Mouse (Mus musculus): ENCODE results near the gene Tha1. TPM values are rescaled to one million over a fixed set of nuclear protein-coding genes. Genes with fewer than 3 reads are reported as not detected.
A peak's percentile ranks its signal among the peaks of the same experiment; 100 is the strongest.

The Tha1 gene
- total RNA-seq, 2 experiments from 2014 or later: 2.8 to 3.0 TPM

DNA sequence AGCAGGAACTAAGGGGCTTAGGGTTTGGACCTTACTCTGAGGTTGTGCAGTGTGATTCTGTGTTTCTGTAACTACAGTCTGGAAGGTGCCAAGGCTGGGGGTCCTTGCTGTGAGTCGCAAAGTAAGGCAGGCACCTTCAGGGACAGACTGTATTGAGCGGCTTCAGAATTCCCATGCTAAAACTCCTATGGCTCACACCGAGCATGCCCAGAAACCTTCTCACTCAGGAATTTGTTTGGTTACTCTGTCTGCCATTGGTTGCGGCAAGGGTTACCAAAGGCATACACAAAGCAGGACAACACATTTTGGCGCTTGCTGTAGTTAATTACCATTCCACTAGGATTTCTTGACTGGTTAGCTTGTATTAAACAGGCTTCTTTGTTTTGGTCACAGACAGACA, 47.1 kb downstream of the Tha1 start:
- no peak for DNase-seq (ENCODE audit: low spot score in 2 of 2)

DNA sequence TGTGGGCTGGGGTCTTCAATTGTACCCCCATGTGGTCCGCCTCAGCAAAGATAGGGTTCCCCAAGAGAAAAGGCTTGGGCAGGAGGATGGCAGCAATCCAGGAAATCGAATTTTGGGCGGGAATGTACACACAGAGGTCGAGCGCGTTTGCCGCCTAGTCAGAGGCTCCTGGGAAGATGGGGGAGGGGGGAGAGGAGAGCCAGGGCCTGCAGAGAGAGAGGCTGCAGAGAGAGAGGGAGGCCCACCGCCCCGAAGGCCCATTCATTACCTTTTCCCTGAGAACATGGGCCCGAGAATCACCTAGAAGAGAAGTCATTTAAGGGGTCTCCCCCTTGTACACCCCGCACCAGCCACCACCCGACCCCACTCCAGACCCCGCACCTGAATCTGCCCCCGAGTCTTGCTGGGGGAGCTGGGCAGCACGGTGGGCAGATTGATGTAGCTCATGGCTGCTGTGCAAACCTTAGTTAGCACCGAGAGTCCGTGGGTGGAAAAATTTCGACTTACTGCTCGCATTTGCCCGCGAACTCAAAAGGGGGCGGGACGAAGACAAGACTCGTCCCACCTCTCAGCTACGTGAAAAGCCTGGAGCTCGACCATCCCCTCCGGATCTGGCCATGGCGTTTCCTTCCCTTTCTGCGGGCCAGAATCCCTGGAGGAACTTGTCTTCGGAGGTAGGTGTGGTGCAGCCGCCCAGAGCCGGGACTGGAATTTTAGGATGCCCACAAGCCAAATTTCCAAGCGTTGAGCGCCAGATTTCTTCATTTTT, 47.8 kb downstream of the Tha1 start, which contains the start of the genes Afmid and Tk1:
Gene Afmid, plus strand, starts transcription at position 592 of the 769 bp plus-strand sequence.
Gene Tk1, minus strand, starts transcription at position 760 of the 769 bp plus-strand sequence.
- peak in 1 of 2 experiments; percentile 31 for DNase-seq (ENCODE audit: low spot score in 2 of 2)

DNA sequence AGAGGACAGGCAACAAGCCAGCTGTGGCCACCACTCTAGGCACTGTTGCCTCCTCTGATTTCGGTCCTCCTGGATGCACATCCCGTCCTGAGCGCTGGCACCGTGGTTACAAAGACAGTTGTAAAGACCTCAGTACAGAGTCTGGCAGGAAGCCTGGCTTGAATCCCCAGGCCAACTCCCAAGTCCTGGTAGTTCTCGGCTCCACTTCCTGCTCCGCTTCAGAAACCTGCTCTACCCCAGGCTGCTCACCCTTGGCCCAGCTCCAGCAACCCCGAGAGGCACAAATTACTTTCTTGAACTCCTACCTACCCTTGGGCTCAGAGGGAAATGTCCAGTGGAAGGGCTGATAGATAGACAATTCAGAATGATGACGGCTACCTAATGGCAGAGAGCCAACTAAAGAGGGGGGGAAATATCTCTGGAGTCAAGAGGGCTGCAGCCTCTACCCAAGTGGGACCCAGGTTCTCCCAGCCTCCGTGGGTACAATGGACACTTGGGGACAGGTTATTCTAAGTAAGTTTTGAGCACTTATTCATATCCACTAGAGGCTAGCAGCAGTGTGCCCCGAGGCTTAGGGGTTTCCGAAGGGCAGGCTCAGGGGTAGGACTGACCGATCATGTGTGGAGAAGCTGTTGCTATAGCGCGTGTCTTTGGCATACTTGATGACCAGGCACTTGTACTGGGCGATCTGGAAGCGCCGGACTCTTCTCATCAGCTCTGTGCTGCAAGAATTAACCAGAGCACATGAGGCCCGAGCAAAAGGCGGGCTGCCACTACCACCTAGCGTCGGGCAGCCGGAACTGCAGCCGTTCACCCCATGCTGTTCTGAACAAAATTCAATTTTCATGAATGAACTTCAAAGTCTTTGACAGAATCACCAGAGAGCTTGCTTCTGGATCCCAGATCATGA, 49.0 kb downstream of the Tha1 start:
- DNase-seq (ENCODE audit: low spot score in 2 of 2): peak; percentile 70 to 91

DNA sequence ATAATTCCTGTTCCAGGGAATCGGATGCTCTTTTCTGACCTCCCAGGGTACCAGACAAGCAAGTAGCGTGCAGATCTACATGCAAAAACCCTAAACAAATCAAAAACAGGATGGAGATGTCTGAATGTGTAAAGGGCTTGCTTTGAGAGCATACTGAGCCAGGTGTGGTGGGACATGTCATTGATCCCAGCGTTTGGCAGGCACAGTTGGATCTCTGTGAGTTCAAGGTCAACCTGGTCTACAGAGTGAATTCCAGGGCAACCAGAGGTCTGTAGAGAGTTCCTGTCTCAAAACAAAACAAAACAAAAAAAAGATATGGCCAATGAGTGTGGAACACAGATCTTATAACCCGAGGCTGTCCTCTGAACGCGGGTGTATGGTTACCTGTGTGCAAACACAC, 49.9 kb downstream of the Tha1 start:
- no peak for DNase-seq (ENCODE audit: low spot score in 2 of 2)

DNA sequence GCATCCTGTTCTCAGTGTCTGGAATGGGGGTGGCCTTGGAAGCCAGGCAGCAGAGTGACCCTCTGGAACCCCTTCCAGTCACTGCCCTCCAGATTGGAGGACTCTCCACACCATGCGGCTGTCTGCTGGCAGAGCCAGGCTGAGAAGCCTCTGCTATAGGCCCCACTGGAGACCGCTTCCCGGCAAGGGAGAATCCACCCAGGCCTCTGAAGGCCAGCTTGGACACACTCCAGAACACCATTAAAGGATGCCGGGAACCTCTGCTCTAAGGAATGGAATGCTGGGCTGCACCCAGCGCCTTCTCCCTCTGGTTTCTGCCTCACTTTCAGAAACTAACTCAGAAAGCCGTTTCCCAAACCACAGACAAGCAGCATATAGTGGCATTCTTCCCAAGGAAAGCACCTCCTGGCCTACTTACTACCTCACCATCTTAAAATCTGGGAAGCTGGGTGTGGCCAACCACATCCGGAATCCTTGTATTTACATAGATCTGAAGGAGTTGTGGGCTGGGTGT, 50.5 kb downstream of the Tha1 start:
- DNase-seq (ENCODE audit: low spot score in 2 of 2): no peak

DNA sequence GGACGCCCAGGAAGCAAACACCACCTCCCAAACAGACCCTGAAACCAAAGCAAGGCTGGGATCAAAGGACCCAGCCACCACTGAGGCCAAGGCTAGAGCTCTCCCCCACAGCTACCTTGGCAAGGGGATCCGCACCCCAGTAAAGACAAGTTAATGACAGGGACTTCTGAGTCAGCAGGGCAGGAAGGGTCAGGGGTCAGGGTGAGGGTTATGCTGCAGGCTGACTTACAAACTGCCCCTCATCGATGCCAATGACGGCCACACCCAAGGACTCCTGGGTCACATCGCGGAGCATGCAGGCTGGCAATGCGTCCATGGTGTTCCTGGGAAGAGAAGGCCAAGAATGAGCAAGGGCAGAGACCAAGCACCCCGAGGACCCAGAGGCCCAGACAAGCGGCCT, 51.4 kb downstream of the Tha1 start:
- DNase-seq (ENCODE audit: low spot score in 2 of 2): no peak

DNA sequence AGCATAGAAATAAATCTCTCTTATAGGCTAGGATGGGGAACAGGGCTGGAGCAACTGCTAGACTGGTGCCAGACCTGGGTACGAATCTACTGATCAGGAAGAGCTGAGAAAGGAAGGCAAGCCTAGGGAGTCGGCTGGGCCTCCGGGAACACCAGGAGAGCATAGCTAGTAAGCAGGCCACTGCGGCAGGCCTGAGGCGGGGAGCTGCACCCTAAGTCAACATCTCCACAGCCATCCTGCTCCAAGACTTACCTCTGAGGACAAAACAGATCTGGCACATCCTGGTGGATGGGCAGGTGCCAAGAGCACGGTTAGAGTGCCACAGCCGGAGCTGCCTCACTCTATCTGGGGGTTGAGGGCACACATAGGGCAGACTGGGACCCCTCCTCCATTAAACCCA, 53.1 kb downstream of the Tha1 start:
- DNase-seq (ENCODE audit: low spot score in 2 of 2): no peak

DNA sequence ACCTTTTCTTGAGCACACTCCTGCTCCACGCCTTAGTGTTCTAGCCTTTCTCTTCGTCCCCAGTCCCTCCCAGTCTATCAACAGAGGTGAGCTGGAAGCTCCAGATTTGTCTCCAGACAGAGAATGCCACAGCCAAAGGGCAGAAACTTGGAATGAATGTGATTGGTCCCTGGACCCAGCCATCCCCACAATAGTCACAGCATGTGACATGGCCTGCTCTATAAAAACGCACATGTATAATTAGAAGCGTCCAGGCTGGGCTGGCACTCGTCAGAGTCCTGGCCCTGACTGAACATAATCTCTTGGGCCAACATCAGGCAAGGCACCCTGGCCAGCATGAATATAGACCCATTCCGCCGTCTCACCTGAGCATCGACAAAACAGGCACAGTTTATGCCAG, 54.2 kb downstream of the Tha1 start:
- no peak for DNase-seq (ENCODE audit: low spot score in 2 of 2)

Other genes starting within 250 kb of the Tha1 start
- gene Tnrc6c, start 219.2 kb downstream of the Tha1 start, total RNA-seq (2021): 10 to 100 TPM; 66.1 to 67.7 TPM
- gene Tmc8, start 91.4 kb downstream of the Tha1 start, total RNA-seq (2021): 1 to 10 TPM in 1 of 2 experiments, under 1 TPM in 1; 0.72 to 1.1 TPM
- gene Tmc6, start 91.3 kb downstream of the Tha1 start, total RNA-seq (2021): 10 to 100 TPM in 1 of 2 experiments, 1 to 10 TPM in 1; 5.9 to 10.6 TPM
- gene 6030468B19Rik, start 75.8 kb downstream of the Tha1 start, total RNA-seq (2021): under 1 TPM in 1 of 2 experiments, not detected in 1; 0.40 TPM
- gene Gm20708, start 63.8 kb downstream of the Tha1 start, total RNA-seq (2021): 1 to 10 TPM; 1.5 to 2.2 TPM
- 10 to 100 TPM; 12.3 to 12.4 TPM for gene Syngr2, start 63.8 kb downstream of the Tha1 start, total RNA-seq (2021)
- 1 to 10 TPM; 3.3 to 7.3 TPM for gene Afmid, start 47.6 kb downstream of the Tha1 start, total RNA-seq (2021)
- gene Tk1, start 47.4 kb downstream of the Tha1 start, total RNA-seq (2021): under 1 TPM; 0.43 to 0.50 TPM
- gene Birc5, start 24.2 kb downstream of the Tha1 start, total RNA-seq (2021): 1 to 10 TPM in 1 of 2 experiments, under 1 TPM in 1; 0.82 to 1.1 TPM
- gene Tmem235, start 12.7 kb downstream of the Tha1 start, total RNA-seq (2021): not detected
- 1 to 10 TPM; 1.0 to 1.3 TPM for gene Socs3, start 96.6 kb upstream of the Tha1 start, total RNA-seq (2021)
- gene Pgs1, start 112.8 kb upstream of the Tha1 start, total RNA-seq (2021): 10 to 100 TPM; 78.8 to 81.7 TPM

All from layer of hippocampus, adult 18-20 months (tissue).